Mouse (Mus musculus): ENCODE measurements around the gene 1700023F06Rik. TPM values are rescaled to one million over a fixed set of nuclear protein-coding genes. Genes with fewer than 3 reads are reported as not detected.

The 1700023F06Rik gene
- polyA plus RNA-seq, 1 experiment from 2014 or later: 2.0 TPM

DNA sequence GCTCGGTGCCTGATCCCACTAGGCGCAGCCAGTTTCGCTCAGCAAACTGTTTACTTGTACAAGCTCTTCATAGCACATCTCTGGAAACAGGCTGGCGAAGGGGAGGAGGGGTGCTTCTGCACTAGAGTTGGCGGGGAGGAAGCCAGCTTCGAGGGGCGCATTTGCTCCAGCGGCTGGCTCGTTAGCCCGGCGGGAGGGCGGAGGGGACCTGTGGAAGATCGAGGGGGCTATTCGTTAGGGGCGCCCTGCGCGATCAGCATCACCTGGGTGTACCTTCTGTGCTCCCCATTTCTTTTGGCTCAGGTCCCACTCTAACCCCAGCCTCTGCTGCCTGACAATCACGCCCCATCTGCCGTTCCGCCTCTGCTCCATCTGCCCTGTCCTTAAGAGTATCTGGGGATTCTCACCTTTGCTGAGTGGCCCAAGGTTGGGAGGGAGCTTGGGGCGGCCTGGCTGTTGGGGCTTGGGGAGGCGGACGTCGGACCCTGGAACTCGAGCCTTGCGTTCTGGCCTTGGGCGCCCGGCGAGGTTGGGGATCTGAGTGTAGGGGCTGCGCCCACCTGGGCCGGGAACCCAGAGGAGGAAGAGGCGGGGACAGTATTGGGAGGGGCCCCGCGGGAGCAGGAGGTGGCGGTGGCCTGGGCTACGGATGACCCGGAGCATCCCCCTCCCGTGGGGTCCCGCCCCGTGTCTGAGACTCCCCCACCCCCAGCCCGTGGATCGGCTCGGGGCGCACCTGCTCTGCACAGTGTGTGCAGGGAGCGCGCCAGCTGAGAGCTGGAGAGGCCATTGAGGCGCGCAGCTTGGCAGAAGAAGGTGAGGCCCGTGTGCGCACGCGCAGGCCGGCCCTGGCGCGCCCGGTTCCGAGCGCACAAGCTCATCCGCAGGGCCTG is 9.2 kb downstream of the 1700023F06Rik start:
- Histone ChIP-seq H3K4me3 (replicated peaks) (peak overlapping the region; percentile 49), H3K27ac (replicated peaks) (no peak overlapping the region), H3K9ac (peak overlapping the region; percentile 15; the same call in 1 of the 2 replicates), H3K36me3 (no peaks in the 10 kb centered on the region), H3K9me3 (replicated peaks) (no peaks in the 10 kb centered on the region), H3K4me2 (replicated peaks) (peak overlapping the region; percentile 87), H3K27me3 (peaks cover 65% of the 10 kb centered on the region), H3K4me1 (peaks cover 32% of the 10 kb centered on the region)
- ATAC-seq (ENCODE audit: insufficient number of reproducible peaks, low FRiP score, low TSS enrichment, low read depth): peak; percentile 51
- WGBS: 3% methylated on average over 59 of the region's 59 CpGs

DNA sequence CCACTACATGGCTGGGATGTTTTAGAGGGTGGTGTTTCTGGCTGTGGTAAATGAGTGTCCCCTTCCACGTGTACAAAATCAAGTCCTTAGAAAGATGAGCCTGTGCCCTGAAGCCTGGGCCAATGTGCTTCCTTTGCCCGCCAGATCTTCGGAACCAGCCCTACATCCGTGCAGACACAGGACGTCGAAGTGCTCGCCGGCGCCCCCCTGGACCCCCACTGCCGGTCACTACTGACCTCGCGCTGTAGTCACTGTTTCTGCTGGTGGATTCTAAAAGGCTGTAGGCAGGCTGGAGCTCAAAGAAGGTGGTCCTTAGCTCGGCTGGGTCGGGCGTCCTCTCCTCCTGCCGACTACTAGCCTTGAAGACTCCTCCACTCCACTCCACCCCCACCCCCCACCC is 10.0 kb downstream of the 1700023F06Rik start:
- ATAC-seq (ENCODE audit: insufficient number of reproducible peaks, low FRiP score, low TSS enrichment, low read depth): no peak
- 0 out of 2 replicates have a peak overlapping the region, but pooled peaks have one; percentile 15 for H3K9ac ChIP-seq
- peak overlapping the region; percentile 87 for H3K4me2 ChIP-seq (replicated peaks)
- 7% methylated on average over 16 of the region's 16 CpGs for WGBS
- no peaks in the 10 kb centered on the region for H3K36me3 ChIP-seq
- no peak overlapping the region for H3K27ac ChIP-seq (replicated peaks)
- H3K4me1 ChIP-seq: peaks cover 33% of the 10 kb centered on the region
- no peaks in the 10 kb centered on the region for H3K9me3 ChIP-seq (replicated peaks)
- H3K4me3 ChIP-seq (replicated peaks): peak overlapping the region; percentile 49
- peaks cover 74% of the 10 kb centered on the region for H3K27me3 ChIP-seq

DNA sequence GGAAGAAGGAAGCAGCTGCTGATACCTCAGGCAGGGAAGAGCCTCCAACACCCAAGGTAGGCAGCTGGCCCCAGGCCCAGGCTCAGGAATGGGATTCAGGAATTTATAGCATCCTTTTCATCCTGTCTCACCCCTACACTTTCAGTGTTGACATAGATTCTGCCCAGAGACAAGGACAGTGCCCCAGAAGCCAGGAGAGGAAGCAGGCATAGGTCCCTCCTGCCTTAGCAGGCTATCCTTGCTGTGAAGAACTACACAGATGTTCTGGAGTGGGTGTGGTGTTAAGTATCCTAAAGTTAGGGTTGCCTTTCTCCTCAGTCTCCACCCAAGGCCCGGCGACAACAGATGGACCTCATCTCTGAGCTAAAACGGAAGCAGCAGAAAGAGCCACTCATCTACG is 11.0 kb downstream of the 1700023F06Rik start:
- Histone ChIP-seq H3K9me3 (replicated peaks) (no peaks in the 10 kb centered on the region), H3K4me2 (replicated peaks) (no peak overlapping the region), H3K27me3 (peaks cover 84% of the 10 kb centered on the region), H3K9ac (no peak overlapping the region), H3K4me3 (replicated peaks) (no peak overlapping the region), H3K27ac (replicated peaks) (no peak overlapping the region), H3K4me1 (peaks cover 43% of the 10 kb centered on the region), H3K36me3 (no peaks in the 10 kb centered on the region)
- 80% methylated on average over 4 of the region's 4 CpGs for WGBS
- no peak for ATAC-seq (ENCODE audit: insufficient number of reproducible peaks, low FRiP score, low TSS enrichment, low read depth)

DNA sequence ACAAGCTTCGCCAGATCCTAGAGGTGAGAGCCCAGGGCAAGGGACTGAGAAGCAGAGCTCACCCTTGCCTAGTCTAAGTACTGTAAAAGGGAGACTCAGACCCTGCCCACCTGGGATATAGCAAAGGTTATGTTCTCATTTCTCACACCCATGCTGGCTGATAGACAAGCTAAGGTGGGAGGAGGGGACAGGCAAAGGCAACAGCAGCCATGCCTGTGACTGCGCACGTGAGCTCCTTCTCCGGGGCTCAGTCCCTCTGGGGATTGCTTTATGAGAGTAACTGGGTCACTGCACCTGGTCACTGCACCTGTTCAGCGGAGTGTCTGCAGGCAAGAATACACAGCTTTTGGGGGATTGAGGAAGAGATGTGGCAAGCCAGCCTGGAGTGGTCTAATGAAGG is 12.7 kb downstream of the 1700023F06Rik start:
- H3K36me3 ChIP-seq: no peaks in the 10 kb centered on the region
- no peak overlapping the region for H3K4me3 ChIP-seq (replicated peaks)
- no peak for ATAC-seq (ENCODE audit: insufficient number of reproducible peaks, low FRiP score, low TSS enrichment, low read depth)
- peaks cover 98% of the 10 kb centered on the region for H3K27me3 ChIP-seq
- no peak overlapping the region for H3K27ac ChIP-seq (replicated peaks)
- H3K4me1 ChIP-seq: peaks cover 38% of the 10 kb centered on the region
- WGBS: 78% methylated on average over 5 of the region's 5 CpGs
- no peaks in the 10 kb centered on the region for H3K9me3 ChIP-seq (replicated peaks)
- no peak overlapping the region for H3K4me2 ChIP-seq (replicated peaks)
- no peak overlapping the region for H3K9ac ChIP-seq

DNA sequence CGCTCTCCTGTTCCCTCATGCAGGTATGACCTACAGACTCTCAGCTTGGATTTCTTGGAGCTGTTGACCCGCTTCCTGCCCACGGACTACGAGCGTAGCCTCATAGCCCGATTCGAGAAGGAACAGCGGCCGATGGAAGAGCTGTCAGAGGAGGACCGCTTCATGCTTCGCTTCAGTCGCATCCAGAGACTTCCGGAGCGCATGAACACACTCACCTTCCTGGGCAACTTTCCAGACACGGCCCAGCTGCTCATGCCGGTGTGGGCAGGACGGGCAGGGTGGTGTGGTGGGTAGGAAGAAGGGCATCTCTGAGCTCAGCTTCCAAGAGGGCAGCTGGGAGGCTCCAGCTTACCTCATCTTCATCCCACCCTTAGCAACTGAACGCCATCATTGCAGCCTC is 13.1 kb downstream of the 1700023F06Rik start:
- Histone ChIP-seq H3K4me1 (peaks cover 38% of the 10 kb centered on the region), H3K9me3 (replicated peaks) (no peaks in the 10 kb centered on the region), H3K4me2 (replicated peaks) (no peak overlapping the region), H3K9ac (no peak overlapping the region), H3K27ac (replicated peaks) (no peak overlapping the region), H3K27me3 (peaks cover 97% of the 10 kb centered on the region), H3K4me3 (replicated peaks) (no peak overlapping the region), H3K36me3 (no peaks in the 10 kb centered on the region)
- no peak for ATAC-seq (ENCODE audit: insufficient number of reproducible peaks, low FRiP score, low TSS enrichment, low read depth)
- whole genome bisulfite sequencing: 85% methylated on average over 18 of the region's 18 CpGs

DNA sequence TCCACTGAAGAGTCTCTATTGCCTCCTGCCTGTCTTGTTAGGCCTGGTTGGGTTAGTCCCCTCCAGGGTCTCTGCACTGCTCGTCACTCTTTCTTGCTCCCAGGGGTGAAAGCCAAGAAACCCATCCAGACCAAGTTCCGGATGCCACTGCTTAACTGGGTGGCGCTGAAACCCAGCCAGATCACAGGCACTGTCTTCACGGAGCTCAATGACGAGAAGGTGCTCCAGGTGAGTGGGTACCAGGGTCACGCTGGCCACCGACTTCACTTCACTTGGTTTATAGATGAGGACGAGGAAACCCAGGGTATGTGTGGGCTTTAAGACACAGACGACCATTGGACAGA is 14.6 kb downstream of the 1700023F06Rik start:
- Histone ChIP-seq H3K4me2 (replicated peaks) (no peak overlapping the region), H3K4me1 (peaks cover 24% of the 10 kb centered on the region), H3K36me3 (no peaks in the 10 kb centered on the region), H3K27ac (replicated peaks) (no peak overlapping the region), H3K9me3 (replicated peaks) (no peaks in the 10 kb centered on the region), H3K9ac (no peak overlapping the region), H3K4me3 (replicated peaks) (no peak overlapping the region), H3K27me3 (peaks cover 83% of the 10 kb centered on the region)
- no peak for ATAC-seq (ENCODE audit: insufficient number of reproducible peaks, low FRiP score, low TSS enrichment, low read depth)
- WGBS: 33% methylated on average over 9 of the region's 9 CpGs

DNA sequence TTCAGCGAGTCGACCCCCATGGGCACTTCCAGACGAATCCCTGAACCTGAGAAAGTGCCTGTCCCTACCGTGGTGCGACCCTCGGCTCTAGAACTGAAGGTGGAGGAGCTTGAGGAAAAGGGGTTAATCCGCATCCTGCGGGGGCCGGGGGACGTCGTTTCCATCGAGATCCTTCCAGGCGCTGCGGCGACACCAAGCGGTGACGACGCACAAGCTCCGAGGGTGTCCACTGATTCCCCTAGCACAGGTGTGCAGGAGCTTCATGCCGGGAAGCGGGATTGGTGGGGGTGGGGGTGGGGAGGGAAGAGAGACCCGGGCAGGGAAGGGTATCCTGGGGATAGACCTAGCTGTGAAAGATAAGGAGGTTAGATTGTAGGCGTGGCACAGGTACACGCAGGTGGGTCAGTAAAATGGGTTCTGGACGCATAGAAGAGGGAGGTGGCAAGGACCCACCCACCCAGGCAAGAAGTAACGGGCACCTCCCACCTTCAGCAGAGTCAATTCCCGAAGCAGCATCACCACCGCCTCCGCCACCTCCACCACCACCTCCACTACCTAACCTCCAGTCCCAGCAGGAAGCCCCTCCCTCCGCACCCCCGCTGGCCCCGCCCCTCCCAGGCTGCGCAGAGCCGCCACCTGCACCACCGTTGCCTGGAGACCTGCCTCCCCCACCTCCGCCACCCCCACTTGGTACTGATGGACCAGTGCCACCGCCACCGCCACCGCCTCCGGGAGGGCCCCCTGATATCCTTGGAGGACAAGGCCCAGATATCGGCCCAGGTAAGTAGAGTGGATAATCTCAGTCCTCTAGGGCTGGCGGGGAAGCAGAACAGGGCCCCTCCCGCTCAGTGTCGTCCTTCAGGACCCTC is 15.2 kb downstream of the 1700023F06Rik start:
- Histone ChIP-seq H3K9ac (no peak overlapping the region; the same call in 1 of the 2 replicates), H3K4me3 (replicated peaks) (peak overlapping the region; percentile 32), H3K4me2 (replicated peaks) (peak overlapping the region; percentile 55), H3K9me3 (replicated peaks) (no peaks in the 10 kb centered on the region), H3K27me3 (peaks cover 77% of the 10 kb centered on the region), H3K36me3 (no peaks in the 10 kb centered on the region), H3K27ac (replicated peaks) (no peak overlapping the region), H3K4me1 (peaks cover 18% of the 10 kb centered on the region)
- ATAC-seq (ENCODE audit: insufficient number of reproducible peaks, low FRiP score, low TSS enrichment, low read depth): peak; percentile 21; the same call in 1 of the 2 replicates
- 12% methylated on average over 44 of the region's 44 CpGs for WGBS

DNA sequence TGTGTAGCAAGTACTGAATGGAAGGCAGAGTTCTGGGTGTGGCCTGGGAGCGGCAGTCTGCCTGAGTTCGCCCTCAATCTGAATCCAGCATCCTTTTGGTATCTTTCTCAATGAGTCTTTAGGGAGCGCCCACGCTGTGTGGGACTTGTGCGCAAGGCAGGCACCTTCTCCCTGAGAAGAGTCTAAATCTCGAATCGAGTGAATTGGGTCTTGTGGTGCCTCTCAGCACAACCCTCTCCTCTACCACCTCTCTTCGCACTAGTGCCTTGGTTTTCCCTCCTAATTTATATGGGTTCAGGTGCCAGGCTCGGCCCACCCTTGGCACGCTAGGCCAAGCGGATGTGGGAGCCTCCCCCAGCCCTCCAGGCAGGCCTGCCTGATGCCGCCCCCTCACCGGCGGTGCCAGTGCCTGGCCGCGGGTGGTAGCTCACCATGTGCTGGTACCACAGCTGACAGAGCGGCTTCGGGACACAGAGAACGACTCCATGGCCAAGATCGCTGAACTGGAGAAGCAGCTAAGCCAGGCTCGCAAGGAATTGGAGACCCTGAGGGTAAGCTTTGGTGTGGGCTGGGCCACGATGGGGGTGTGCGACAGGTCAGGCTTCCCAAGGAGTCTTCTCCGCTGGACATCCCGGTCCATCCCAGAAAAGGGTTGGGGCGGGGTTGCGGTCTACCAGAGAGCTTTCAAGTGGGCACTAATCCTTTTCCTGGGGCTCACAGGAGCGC is 16.0 kb downstream of the 1700023F06Rik start:
- Histone ChIP-seq H3K27ac (replicated peaks) (no peak overlapping the region), H3K9ac (no peak overlapping the region; the same call in 1 of the 2 replicates), H3K27me3 (peaks cover 69% of the 10 kb centered on the region), H3K36me3 (no peaks in the 10 kb centered on the region), H3K4me1 (peaks cover 16% of the 10 kb centered on the region), H3K9me3 (replicated peaks) (no peaks in the 10 kb centered on the region), H3K4me2 (replicated peaks) (peak overlapping the region; percentile 55), H3K4me3 (replicated peaks) (peak overlapping the region; percentile 32)
- no peak for ATAC-seq (ENCODE audit: insufficient number of reproducible peaks, low FRiP score, low TSS enrichment, low read depth)
- WGBS: 19% methylated on average over 28 of the region's 28 CpGs

DNA sequence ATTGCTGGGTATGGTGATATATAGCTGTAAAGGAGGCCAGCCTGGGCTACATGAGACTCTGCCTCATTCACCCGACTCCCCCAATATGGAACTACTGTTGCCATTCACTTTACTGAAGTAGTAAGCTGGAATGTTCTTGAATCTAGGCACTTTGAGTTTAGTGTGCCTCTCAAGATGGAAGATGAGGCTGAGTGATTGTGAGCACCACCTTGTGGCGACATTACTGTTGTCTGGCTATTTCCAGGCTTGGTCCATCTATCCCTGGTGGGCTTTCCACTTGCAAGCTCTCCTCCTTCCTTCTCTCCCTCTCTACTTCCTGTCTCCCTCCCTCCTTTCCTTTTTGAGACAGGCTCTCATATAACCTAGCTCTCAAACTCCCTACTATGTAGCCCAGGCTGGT is 23.5 kb downstream of the 1700023F06Rik start:
- Histone ChIP-seq H3K27ac (replicated peaks) (no peak overlapping the region), H3K4me1 (no peaks in the 10 kb centered on the region), H3K27me3 (0 out of 2 replicates have a peak, but pooled peaks cover 4% of the 10 kb centered on the region), H3K36me3 (no peaks in the 10 kb centered on the region), H3K4me2 (replicated peaks) (no peak overlapping the region), H3K9me3 (replicated peaks) (no peaks in the 10 kb centered on the region), H3K9ac (no peak overlapping the region), H3K4me3 (replicated peaks) (no peak overlapping the region)
- ATAC-seq (ENCODE audit: insufficient number of reproducible peaks, low FRiP score, low TSS enrichment, low read depth): no peak
- WGBS: 36% methylated on average over 2 of the region's 2 CpGs

DNA sequence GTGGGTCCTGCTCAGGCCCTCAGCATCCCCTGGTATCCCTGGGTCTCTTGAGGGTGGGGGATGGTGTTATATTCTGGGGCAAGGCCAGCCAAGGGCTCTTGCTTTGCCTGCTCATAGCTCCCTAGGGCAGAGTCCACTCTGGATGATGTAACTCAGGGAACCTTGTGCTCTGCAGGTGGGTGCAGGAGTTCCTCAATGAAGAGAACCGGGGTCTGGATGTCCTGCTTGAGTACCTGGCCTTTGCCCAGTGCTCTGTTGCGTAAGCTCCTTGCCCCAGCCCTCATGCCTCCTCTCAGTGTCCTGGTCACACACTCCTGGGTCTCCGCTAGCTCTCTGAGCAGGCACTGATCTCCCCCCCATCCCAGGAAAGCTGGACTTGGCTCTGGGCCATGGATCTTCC is 26.4 kb downstream of the 1700023F06Rik start:
- no peak for ATAC-seq (ENCODE audit: insufficient number of reproducible peaks, low FRiP score, low TSS enrichment, low read depth)
- no peak overlapping the region for H3K4me2 ChIP-seq (replicated peaks)
- H3K4me1 ChIP-seq: no peaks in the 10 kb centered on the region
- 83% methylated on average over 3 of the region's 3 CpGs for WGBS
- H3K9ac ChIP-seq: no peak overlapping the region
- no peak overlapping the region for H3K27ac ChIP-seq (replicated peaks)
- no peaks in the 10 kb centered on the region for H3K36me3 ChIP-seq
- H3K27me3 ChIP-seq: 0 out of 2 replicates have a peak, but pooled peaks cover 4% of the 10 kb centered on the region
- H3K4me3 ChIP-seq (replicated peaks): no peak overlapping the region
- no peaks in the 10 kb centered on the region for H3K9me3 ChIP-seq (replicated peaks)

DNA sequence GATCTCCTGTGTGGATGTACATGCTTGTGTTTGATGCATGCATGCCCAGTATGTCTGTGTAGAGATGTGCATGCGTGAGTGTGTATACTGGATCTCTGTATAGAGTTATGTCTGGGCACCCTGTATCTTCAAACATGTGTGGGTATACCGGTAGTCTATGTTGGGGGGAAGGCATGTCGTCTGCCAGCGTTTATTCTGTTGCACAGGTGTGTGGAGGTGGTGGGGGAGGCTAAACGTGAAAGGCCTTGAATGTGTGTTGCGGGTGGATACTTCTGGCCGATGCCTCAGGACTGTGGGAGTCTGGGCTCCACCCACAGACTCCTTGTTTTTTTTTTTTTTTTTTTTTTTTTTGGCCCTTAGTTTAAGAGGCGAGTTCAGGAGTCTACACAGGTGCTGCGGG is 27.0 kb downstream of the 1700023F06Rik start:
- WGBS: 68% methylated on average over 9 of the region's 9 CpGs
- Histone ChIP-seq H3K27me3 (0 out of 2 replicates have a peak, but pooled peaks cover 4% of the 10 kb centered on the region), H3K4me2 (replicated peaks) (no peak overlapping the region), H3K4me3 (replicated peaks) (no peak overlapping the region), H3K9me3 (replicated peaks) (no peaks in the 10 kb centered on the region), H3K27ac (replicated peaks) (no peak overlapping the region), H3K4me1 (no peaks in the 10 kb centered on the region), H3K36me3 (no peaks in the 10 kb centered on the region), H3K9ac (no peak overlapping the region)
- no peak for ATAC-seq (ENCODE audit: insufficient number of reproducible peaks, low FRiP score, low TSS enrichment, low read depth)
